Mouse (Mus musculus): ENCODE data around the gene Dcpp3. TPM values are rescaled to one million over a fixed set of nuclear protein-coding genes. Genes with fewer than 3 reads are reported as not detected.
"Not testable (repeated sequence)": the region's sequence is repeated elsewhere in the genome, so short reads cannot be mapped to it uniquely, and the experiment has no call there.

Dcpp3 gene
- not detected in 3 replicates for total RNA-seq (2017)

GRCm38 (mm10) chr17:23917158-23917557 lies at the start of gene Dcpp3:
Gene Dcpp3 (plus strand): TSS chr17:23917458.
- not testable (repeated sequence) for ATAC-seq (replicated peaks; ENCODE audit: insufficient number of reproducible peaks, low FRiP score, low TSS enrichment, poor library complexity, severe bottlenecking)

- no peak for ATAC-seq (replicated peaks; ENCODE audit: insufficient number of reproducible peaks, low FRiP score, low TSS enrichment, poor library complexity, severe bottlenecking)
These were observed 49.5 kb upstream of the Dcpp3 start, which contains the start of gene Prss21 for GRCm38 (mm10) chr17:23867756-23868155. Gene Prss21 (plus strand): TSS chr17:23868056.

GRCm38 (mm10) chr17:23868513-23868912 lies 48.7 kb upstream of the Dcpp3 start:
- peak; percentile 45; the same call in 1 of the 2 replicates for ATAC-seq (replicated peaks; ENCODE audit: insufficient number of reproducible peaks, low FRiP score, low TSS enrichment, poor library complexity, severe bottlenecking)

GRCm38 (mm10) chr17:23873884-23874856 lies 43.1 kb upstream of the Dcpp3 start:
- ATAC-seq (replicated peaks; ENCODE audit: insufficient number of reproducible peaks, low FRiP score, low TSS enrichment, poor library complexity, severe bottlenecking): peak; percentile 54; the same call in 1 of the 2 replicates

GRCm38 (mm10) chr17:23876741-23877140 lies 40.5 kb upstream of the Dcpp3 start:
- no peak for ATAC-seq (replicated peaks; ENCODE audit: insufficient number of reproducible peaks, low FRiP score, low TSS enrichment, poor library complexity, severe bottlenecking)

- no peak for ATAC-seq (replicated peaks; ENCODE audit: insufficient number of reproducible peaks, low FRiP score, low TSS enrichment, poor library complexity, severe bottlenecking)
These were observed 40.1 kb upstream of the Dcpp3 start for GRCm38 (mm10) chr17:23877166-23877565.

- not testable (repeated sequence) for ATAC-seq (replicated peaks; ENCODE audit: insufficient number of reproducible peaks, low FRiP score, low TSS enrichment, poor library complexity, severe bottlenecking)
These were observed 36.7 kb upstream of the Dcpp3 start, which contains the start of the genes Dcpp1 and Dcpp2 for GRCm38 (mm10) chr17:23880576-23880975. Gene Dcpp1 (plus strand): TSS chr17:23880876. Gene Dcpp2 (plus strand): TSS chr17:23880880.

GRCm38 (mm10) chr17:23924531-23925007 lies 7.3 kb downstream of the Dcpp3 start:
- peak; percentile 94 for ATAC-seq (replicated peaks; ENCODE audit: insufficient number of reproducible peaks, low FRiP score, low TSS enrichment, poor library complexity, severe bottlenecking)

GRCm38 (mm10) chr17:23925090-23925493 lies 7.8 kb downstream of the Dcpp3 start:
- peak; percentile 55 for ATAC-seq (replicated peaks; ENCODE audit: insufficient number of reproducible peaks, low FRiP score, low TSS enrichment, poor library complexity, severe bottlenecking)

GRCm38 (mm10) chr17:23931157-23931556 lies 13.9 kb downstream of the Dcpp3 start:
- ATAC-seq (replicated peaks; ENCODE audit: insufficient number of reproducible peaks, low FRiP score, low TSS enrichment, poor library complexity, severe bottlenecking): no peak

GRCm38 (mm10) chr17:23941372-23941771 lies 24.1 kb downstream of the Dcpp3 start, which contains the start of gene Sbp:
Gene Sbp (plus strand): TSS chr17:23941672.
- ATAC-seq (replicated peaks; ENCODE audit: insufficient number of reproducible peaks, low FRiP score, low TSS enrichment, poor library complexity, severe bottlenecking): no peak

GRCm38 (mm10) chr17:23947486-23947885 lies 30.2 kb downstream of the Dcpp3 start:
- not testable (repeated sequence) for ATAC-seq (replicated peaks; ENCODE audit: insufficient number of reproducible peaks, low FRiP score, low TSS enrichment, poor library complexity, severe bottlenecking)

- ATAC-seq (replicated peaks; ENCODE audit: insufficient number of reproducible peaks, low FRiP score, low TSS enrichment, poor library complexity, severe bottlenecking): no peak
These were observed 31.8 kb downstream of the Dcpp3 start for GRCm38 (mm10) chr17:23949068-23949467.

- not testable (repeated sequence) for ATAC-seq (replicated peaks; ENCODE audit: insufficient number of reproducible peaks, low FRiP score, low TSS enrichment, poor library complexity, severe bottlenecking)
These were observed 33.6 kb downstream of the Dcpp3 start for GRCm38 (mm10) chr17:23950828-23951227.

- ATAC-seq (replicated peaks; ENCODE audit: insufficient number of reproducible peaks, low FRiP score, low TSS enrichment, poor library complexity, severe bottlenecking): no peak
These were observed 37.9 kb downstream of the Dcpp3 start, which contains the start of gene Sbpl for GRCm38 (mm10) chr17:23955174-23955573. Gene Sbpl (minus strand): TSS chr17:23955274.

- peak; percentile 86 for ATAC-seq (replicated peaks; ENCODE audit: insufficient number of reproducible peaks, low FRiP score, low TSS enrichment, poor library complexity, severe bottlenecking)
These were observed 43.0 kb downstream of the Dcpp3 start for GRCm38 (mm10) chr17:23960084-23960738.

GRCm38 (mm10) chr17:23961573-23962122 lies 44.4 kb downstream of the Dcpp3 start:
- no peak for ATAC-seq (replicated peaks; ENCODE audit: insufficient number of reproducible peaks, low FRiP score, low TSS enrichment, poor library complexity, severe bottlenecking)

- ATAC-seq (replicated peaks; ENCODE audit: insufficient number of reproducible peaks, low FRiP score, low TSS enrichment, poor library complexity, severe bottlenecking): no peak
These were observed 48.7 kb downstream of the Dcpp3 start for GRCm38 (mm10) chr17:23965805-23966425.

Data from monocyte, adult 5-6 weeks (primary cell).